In the genomic region with DNA sequence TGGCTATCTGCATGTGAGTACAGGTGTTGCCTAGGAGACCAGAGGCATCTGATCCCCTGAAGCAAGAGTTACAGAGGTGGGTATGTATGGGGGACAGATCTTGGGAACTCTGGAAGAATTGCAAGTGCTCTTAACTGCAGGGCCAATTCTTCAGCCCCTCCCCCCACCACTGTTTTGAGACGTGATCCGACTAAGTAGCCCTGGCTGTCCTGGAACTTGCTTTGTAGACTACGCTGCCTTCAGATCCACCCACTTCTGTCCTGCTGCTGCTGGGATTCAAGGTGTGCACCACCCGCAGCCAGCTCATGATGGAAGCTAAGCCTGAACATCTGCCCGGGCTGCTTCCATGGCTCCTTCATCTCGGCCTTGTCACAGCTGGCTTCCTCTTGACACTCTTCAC, we compare ENCODE assay signal across 27 mouse cellular contexts.
"Had no signal": no experiment of that assay in that cellular context is flagged by ENCODE, and none has a peak within 500 bp of the region (broad histone marks: within the 10 kb centered on the region; RNA-seq: fewer than 3 reads in every experiment).

No protein-coding gene starts in this region.

- ATAC-seq: hindbrain, postnatal 0 days; intestine, embryonic 16.5 days had no signal

- H3K4me3 ChIP-seq: gastrocnemius, adult 2 months; heart, embryonic 10.5 days; heart, embryonic 12.5 days; hindbrain, embryonic 10.5 days; hindbrain, embryonic 13.5 days; hindbrain, embryonic 15.5 days; kidney, embryonic 15.5 days; limb, embryonic 12.5 days; liver, embryonic 13.5 days had no signal

- H3K27ac ChIP-seq: gastrocnemius, adult 2 months; heart, embryonic 10.5 days; hindbrain, embryonic 10.5 days; hindbrain, embryonic 13.5 days; hindbrain, embryonic 15.5 days; hindbrain, postnatal 0 days; kidney, embryonic 15.5 days; kidney, postnatal 0 days; limb, embryonic 12.5 days; liver, embryonic 13.5 days had no signal

- H3K4me1 ChIP-seq: liver, embryonic 13.5 days had no signal

- DNase-seq: gastrocnemius, adult 2 months; gastrocnemius, postnatal 10 days; gastrocnemius, postnatal 25 days; heart, adult 18-20 months; heart, postnatal 10 days; heart, postnatal 4 days; kidney, adult 11 months; kidney, adult 2 months; kidney, adult 9 months; kidney, postnatal 14 days; kidney, postnatal 36 days; layer of hippocampus, adult 9-11 months; layer of hippocampus, postnatal 36 days; left cerebral cortex, postnatal 4 days; liver; liver, embryonic 13.5 days had no signal

- H3K36me3 ChIP-seq: heart, embryonic 10.5 days; heart, embryonic 12.5 days; hindbrain, embryonic 10.5 days; hindbrain, embryonic 13.5 days; hindbrain, embryonic 15.5 days; kidney, embryonic 15.5 days; limb, embryonic 12.5 days; liver, embryonic 13.5 days had no signal

- H3K9ac ChIP-seq: heart, embryonic 12.5 days; hindbrain, embryonic 13.5 days; hindbrain, embryonic 15.5 days; kidney, embryonic 15.5 days; limb, embryonic 12.5 days; liver, embryonic 13.5 days had no signal

- H3K4me2 ChIP-seq: heart, embryonic 12.5 days; hindbrain, embryonic 13.5 days; hindbrain, embryonic 15.5 days; kidney, embryonic 15.5 days; limb, embryonic 12.5 days; liver, embryonic 11.5 days; liver, embryonic 13.5 days had no signal

- H3K9me3 ChIP-seq: heart, embryonic 10.5 days; heart, embryonic 12.5 days; hindbrain, embryonic 10.5 days; hindbrain, embryonic 13.5 days; hindbrain, embryonic 15.5 days; kidney, embryonic 15.5 days; limb, embryonic 12.5 days; liver, embryonic 13.5 days had no signal
